Mouse (Mus musculus) urinary bladder, postnatal 14 days (tissue): ENCODE data around the gene Gm12789.
"Not testable (repeated sequence)": the region's sequence is repeated elsewhere in the genome, so short reads cannot be mapped to it uniquely, and the experiment has no call there.

ENCODE experiments used
- DNase-seq: peaks from one replicate; pipeline ENCODE4 v3.0.0; 2021; ENCODE audit warnings: low spot score

Gene Gm12789

DNA sequence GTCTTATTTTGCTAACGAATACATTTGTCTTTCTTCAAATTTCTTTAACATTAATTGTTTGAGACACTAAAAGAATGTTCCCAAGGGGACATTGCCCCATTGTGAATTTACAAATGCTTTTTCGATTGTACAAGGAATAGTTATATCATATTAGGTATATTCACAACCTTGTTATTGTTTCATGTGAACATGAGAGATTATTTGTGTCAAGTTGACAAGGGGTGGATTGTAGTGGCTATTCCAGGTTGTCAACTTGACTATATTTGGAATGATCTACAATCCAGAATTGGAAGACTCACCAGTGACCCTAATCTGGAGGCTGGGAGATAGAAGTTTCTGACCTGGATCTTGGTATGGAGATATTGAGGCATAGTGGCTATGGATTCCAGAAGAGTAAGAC is at the start of gene Gm12789:
Gm12789 (plus strand) TSS at position 301 of the 400 bp plus-strand sequence.
- not testable (repeated sequence) for DNase-seq

DNA sequence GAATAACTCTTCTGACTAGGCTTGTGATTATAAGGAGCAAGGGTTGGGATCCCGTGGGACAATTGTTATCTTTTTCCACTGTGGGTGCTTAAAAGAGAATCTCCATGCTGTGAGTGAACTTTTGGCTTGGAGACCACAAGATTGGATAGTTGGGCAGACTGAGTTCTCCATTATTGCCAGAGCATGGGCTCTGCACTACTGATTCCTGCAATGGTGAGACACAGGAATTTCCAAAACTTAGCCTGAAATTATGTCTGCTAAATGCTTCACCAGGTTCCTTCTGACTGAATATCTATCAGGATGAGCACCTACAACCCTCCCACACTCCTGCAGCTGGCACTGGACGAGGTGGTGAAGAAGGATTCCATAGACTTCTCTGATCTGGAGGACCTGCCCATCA is 46.3 kb upstream of the Gm12789 start, which contains the start of gene Gm12794:
Gm12794 (plus strand) TSS at position 301 of the 400 bp plus-strand sequence.
- not testable (repeated sequence) for DNase-seq

DNA sequence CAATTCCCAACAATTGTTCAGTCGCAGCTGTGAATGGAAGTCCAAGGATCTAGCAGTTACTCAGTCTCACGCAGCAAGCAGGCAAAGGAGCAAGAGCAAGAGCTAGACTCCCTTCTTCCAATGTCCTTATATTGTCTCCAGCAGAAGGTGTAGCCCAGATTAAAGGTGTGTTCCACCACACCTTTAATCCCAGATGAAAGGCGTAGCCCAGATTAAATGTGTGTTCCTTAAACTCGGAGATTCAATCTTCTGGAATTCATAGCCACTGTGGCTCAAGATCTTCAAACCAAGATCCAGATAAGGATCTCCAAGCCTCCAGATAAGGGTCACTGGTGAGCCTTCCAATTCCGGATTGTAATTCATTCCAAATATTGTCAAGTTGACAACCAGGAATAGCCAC is 5.5 kb upstream of the Gm12789 start, which contains the start of gene Gm12790:
Gm12790 (minus strand) TSS at position 101 of the 400 bp plus-strand sequence.
- DNase-seq, result not testable (repeated sequence)

DNA sequence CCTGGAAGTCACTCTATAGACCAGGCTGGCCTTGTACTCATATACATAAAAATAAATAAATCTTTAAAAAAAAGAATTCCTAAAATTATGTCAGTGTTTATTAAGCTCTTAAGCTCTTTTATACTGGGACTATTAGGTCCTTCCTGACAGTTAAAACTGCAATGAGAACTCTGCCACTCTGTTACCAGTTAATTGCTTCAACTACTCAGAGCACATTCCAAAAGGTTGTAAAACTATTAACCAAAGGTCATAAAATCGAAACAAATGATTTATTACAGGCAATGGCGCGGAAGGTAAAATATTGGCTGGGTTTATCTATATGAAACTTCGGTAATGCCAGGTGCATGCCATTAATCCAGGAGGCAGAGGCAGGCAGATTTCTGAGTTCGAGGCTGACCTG is 748 bp upstream of the Gm12789 start:
- DNase-seq, result no peak

DNA sequence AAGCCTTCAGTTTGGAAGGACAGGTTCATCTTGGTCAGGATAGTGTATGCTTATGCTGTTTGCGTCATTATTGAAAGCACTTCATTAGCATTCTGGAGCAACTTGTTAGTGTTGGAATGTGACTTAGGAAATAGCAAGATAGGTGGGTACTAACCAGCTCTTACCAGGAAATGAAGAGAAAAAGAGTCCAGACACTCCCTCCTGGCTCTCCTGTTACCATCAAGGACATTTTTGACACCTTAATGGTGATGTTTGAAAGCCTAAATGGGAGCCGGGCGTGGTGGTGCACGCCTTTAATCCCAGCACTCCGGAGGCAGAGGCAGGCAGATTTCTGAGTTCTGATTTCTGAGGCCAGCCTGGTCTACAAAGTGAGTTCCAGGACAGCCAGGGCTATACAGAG is 11.0 kb downstream of the Gm12789 start:
- no peak for DNase-seq

DNA sequence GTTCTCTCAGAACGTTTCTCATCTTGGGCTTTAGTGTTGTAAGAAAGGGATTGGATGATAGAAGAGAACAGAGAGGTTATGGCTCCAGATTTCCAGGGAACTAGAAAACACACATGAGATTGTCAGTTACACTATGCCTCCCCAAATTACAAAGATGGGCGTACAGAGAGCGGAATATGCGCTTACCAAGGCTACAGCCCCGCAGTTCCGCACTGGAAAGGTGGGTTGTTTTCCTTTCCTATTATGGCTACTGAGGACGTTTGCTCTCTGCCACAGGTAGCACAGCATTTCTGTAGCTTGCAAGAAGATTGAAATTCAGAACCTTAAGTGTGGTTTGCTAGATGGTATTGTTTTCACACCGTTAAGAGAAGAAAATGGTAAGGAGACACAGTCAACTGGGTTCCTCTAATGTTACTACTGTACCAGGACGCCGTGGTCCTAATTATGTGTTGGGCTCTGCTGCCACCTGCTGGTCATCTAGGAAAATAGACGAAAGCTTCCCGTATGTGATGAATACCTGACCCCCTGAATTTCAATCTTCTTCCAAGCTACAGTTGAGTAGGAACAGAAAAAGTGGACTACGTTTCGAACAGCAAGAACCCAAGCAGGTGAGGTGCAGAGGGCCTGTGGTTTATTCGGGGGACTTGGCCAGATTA is 12.0 kb downstream of the Gm12789 start:
- DNase-seq, result peak; percentile 52

DNA sequence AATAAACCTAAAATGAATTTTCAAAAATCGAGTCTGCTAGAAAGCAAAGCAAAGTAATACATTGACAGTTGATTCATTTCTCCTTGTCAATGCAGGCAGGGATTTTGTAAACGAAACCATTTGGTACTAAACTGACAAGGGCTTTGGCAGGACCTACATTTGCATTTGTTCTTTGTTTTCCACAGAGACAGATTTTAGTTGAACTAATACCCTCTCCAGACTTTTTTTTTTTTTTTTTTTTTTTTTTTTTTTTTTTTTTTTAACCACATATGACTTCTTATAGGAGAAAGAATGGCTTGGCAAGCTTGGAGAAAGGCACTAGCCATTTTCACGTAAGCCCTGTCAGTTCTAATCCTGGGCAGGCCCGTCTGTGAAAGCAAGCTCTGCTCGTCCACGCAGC is 40.2 kb downstream of the Gm12789 start:
- no peak for DNase-seq
